Mouse (Mus musculus) liver, embryonic 14.5 days (tissue): Measurements from ENCODE around the gene Aurka. TPM values are rescaled to one million over a fixed set of nuclear protein-coding genes. Genes with fewer than 3 reads are reported as not detected.
A peak's percentile ranks its signal among the peaks of the same experiment; 100 is the strongest.

Source experiments
- ATAC-seq: fragments of 200-750 bp; cut with Nextera tagmentation; 2 replicates; pipeline ENCODE4 v1.8.0; 2017; ENCODE audit warnings: moderate number of reproducible peaks, mild to moderate bottlenecking, moderate library complexity; ENCODE audit not compliant: insufficient read depth
- DNase-seq, 3 experiments: peaks; one replicate each; pipeline ENCODE4 v3.0.0-alpha.2; 2012 to 2013; ENCODE audit warnings: low read depth in 3 of 3, low spot score in 3 of 3
- H3K27ac ChIP-seq: fragments of 300-500 bp; sonication (generic); 2 replicates; pipeline ENCODE4 v1.5.1; 2014; ENCODE audit warnings: moderate library complexity, mild to moderate bottlenecking, control low read depth, inconsistent platforms
- H3K27me3 ChIP-seq: fragments of 300-500 bp; sonication (generic); 2 replicates; pipeline ENCODE4 v1.6.1; 2014; ENCODE audit warnings: mild to moderate bottlenecking, low read length, moderate library complexity; ENCODE audit not compliant: control insufficient read depth, insufficient read depth
- H3K36me3 ChIP-seq: fragments of 300-500 bp; sonication (generic); replicated peaks from 2 replicates; pipeline ENCODE4 v1.6.1; 2014; ENCODE audit warnings: low read depth; ENCODE audit not compliant: control insufficient read depth, insufficient read depth
- H3K4me1 ChIP-seq, 2 experiments: fragments of 200-500 bp in 1 of 2; fragments of 300-500 bp in 1 of 2; sonication (generic) in 1 of 2; replicated peaks; 2 replicates each; pipeline ENCODE4 v1.6.1; 2012 to 2014; ENCODE audit warnings: antibody characterized with exemption in 1 of 2, inconsistent platforms in 1 of 2, low read length in 1 of 2; ENCODE audit not compliant: control insufficient read depth in 2 of 2, insufficient read depth in 2 of 2
- H3K4me2 ChIP-seq: fragments of 300-500 bp; sonication (generic); 2 replicates; pipeline ENCODE4 v1.6.1; 2014; ENCODE audit warnings: low read depth, mild to moderate bottlenecking, control low read depth, moderate library complexity
- H3K4me3 ChIP-seq, 2 experiments: fragments of 200-500 bp in 1 of 2; fragments of 300-500 bp in 1 of 2; sonication (generic) in 1 of 2; 2 replicates each; pipeline ENCODE4 v1.5.1; 2012 to 2014; ENCODE audit warnings: low read depth in 2 of 2, low read length in 2 of 2, mild to moderate bottlenecking in 2 of 2, control low read depth in 1 of 2, inconsistent platforms in 1 of 2, moderate library complexity in 1 of 2; ENCODE audit not compliant: insufficient read depth in 1 of 2
- H3K9ac ChIP-seq: fragments of 300-500 bp; sonication (generic); replicated peaks from 2 replicates; pipeline ENCODE4 v1.6.1; 2014; ENCODE audit warnings: mild to moderate bottlenecking, control low read depth, moderate library complexity
- H3K9me3 ChIP-seq: fragments of 300-500 bp; sonication (generic); 2 replicates; pipeline ENCODE4 v1.6.1; 2016; ENCODE audit warnings: low read length, mixed read lengths; ENCODE audit not compliant: control insufficient read depth
- CTCF ChIP-seq: IDR thresholded peaks from 2 replicates; pipeline ENCODE4 v1.5.1; 2016; ENCODE audit warnings: antibody characterized with exemption, low read depth, control low read depth
- EP300 ChIP-seq: IDR thresholded peaks from 2 replicates; pipeline ENCODE4 v1.6.1; 2016; ENCODE audit warnings: antibody characterized with exemption, low read depth
- WGBS: fragments of 180-500 bp; shearing (Covaris S2); extraction: QIAGEN DNeasy Blood & Tissue Kit; methylation state at CpG from one replicate; pipeline ENCODE4 v1.1.7; 2014; ENCODE audit not compliant: insufficient replicate concordance; 5-methylcytosine and 5-hydroxymethylcytosine counted together
- polyA plus RNA-seq, 2 experiments: library from polyadenylated mRNA; depleted of rRNA in 1 of 2; stranded (reverse) in 1 of 2; unstranded in 1 of 2; fragments of >200 nt; fragmentation: Nextera tagmentation in 1 of 2; extraction: Ambion mirVana in 1 of 2; gene quantifications; 2 replicates each; pipeline versions ENCODE4 v1.2.1 to v1.2.3; 2012 to 2014

Aurka gene
- polyA plus RNA-seq, 2 experiments, result 64.4 to 131 TPM

- no peak for ATAC-seq
- H3K9ac ChIP-seq, result no peak overlapping the region; the same call in 1 of the 2 replicates
These were observed 25.7 kb downstream of the Aurka start for GRCm38 (mm10) chr2:172344669-172345068.

GRCm38 (mm10) chr2:172343751-172344150 lies 26.6 kb downstream of the Aurka start:
- DNase-seq (no peak), ATAC-seq (no peak)
- Histone ChIP-seq H3K4me3 (no peak overlapping the region), H3K36me3 (peaks cover 13% of the 10 kb centered on the region), H3K9me3 (no peaks in the 10 kb centered on the region), H3K4me1 (peaks cover 9 to 25% of the 10 kb centered on the region in 2 experiments), H3K9ac (no peak overlapping the region), H3K4me2 (no peak overlapping the region), H3K27me3 (no peaks in the 10 kb centered on the region), H3K27ac (no peak overlapping the region)
- 86% methylated on average over 7 of the region's 7 CpGs for WGBS
- TF ChIP-seq CTCF (no peak), EP300 (no peak)

More at GRCm38 (mm10) chr2:172344669-172345068, 25.7 kb downstream of the Aurka start:
- TF ChIP-seq CTCF (no peak), EP300 (no peak)
- DNase-seq, result no peak
- WGBS, result 35% methylated on average over 5 of the region's 5 CpGs
- no peaks in the 10 kb centered on the region for H3K9me3 ChIP-seq
- peak overlapping the region in 1 of 2 experiments; percentile 22; a peak in 1 of 4 replicates for H3K4me3 ChIP-seq
- H3K27me3 ChIP-seq, result no peaks in the 10 kb centered on the region
- peak overlapping the region; percentile 48 for H3K4me2 ChIP-seq
- H3K4me1 ChIP-seq, result peaks cover 19 to 34% of the 10 kb centered on the region in 2 experiments
- peak overlapping the region; percentile 27 for H3K27ac ChIP-seq
- peaks cover 22% of the 10 kb centered on the region for H3K36me3 ChIP-seq

- Histone ChIP-seq H3K9me3 (no peaks in the 10 kb centered on the region), H3K9ac (no peak overlapping the region), H3K27ac (no peak overlapping the region), H3K36me3 (peaks cover 3% of the 10 kb centered on the region), H3K4me2 (no peak overlapping the region), H3K4me1 (peaks cover 6 to 8% of the 10 kb centered on the region in 2 experiments; a peak in 3 of 4 replicates), H3K27me3 (no peaks in the 10 kb centered on the region), H3K4me3 (no peak overlapping the region)
- ATAC-seq (no peak), DNase-seq (no peak)
- WGBS, result 48% methylated on average over 5 of the region's 5 CpGs
- no peak for TF ChIP-seq EP300
- TF ChIP-seq CTCF, result no peak
These were observed 28.7 kb downstream of the Aurka start for GRCm38 (mm10) chr2:172341606-172342005.

GRCm38 (mm10) chr2:172340936-172341335 lies 29.4 kb downstream of the Aurka start:
- Histone ChIP-seq H3K4me3 (no peak overlapping the region), H3K27ac (no peak overlapping the region), H3K36me3 (no peaks in the 10 kb centered on the region), H3K27me3 (no peaks in the 10 kb centered on the region), H3K4me1 (peaks cover 6 to 7% of the 10 kb centered on the region in 2 experiments; a peak in 3 of 4 replicates), H3K9me3 (no peaks in the 10 kb centered on the region), H3K4me2 (no peak overlapping the region), H3K9ac (no peak overlapping the region)
- ATAC-seq (no peak), DNase-seq (no peak)
- TF ChIP-seq EP300, result no peak
- TF ChIP-seq CTCF, result no peak
- 41% methylated on average over 3 of the region's 3 CpGs for WGBS

DNA sequence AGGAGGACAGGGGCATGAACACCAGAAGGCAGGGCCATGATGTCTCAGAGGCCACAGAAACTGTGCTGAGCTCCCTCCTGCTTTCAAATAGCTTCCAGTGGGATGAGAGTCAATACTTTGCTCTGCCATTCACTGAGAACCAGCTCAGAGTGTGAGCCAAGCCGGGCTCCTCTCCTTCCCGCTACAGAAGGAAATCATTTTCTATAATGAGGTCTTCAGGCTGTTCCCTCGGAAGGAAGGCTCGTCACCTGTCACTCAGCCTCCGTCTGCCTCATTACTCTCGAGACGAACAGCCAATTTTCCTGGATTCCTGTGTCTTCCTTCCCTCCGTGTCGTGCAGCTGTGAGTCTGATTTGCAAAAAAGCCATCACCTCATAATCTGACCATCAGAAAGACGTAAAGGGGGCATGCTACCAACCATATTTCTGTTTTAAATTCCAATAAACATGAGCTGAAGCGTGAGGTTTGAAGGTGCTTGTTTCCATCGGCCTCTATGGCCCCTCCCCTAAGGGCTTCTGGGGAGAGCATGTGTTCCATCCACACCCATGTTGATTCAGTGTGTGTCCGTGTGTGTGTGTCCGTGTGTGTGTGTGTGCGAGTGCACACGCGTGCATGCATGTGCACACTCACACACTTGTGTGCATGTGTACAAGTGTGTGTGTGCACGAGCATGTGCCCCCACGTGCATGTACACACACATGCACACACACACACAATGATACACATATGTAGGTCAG lies 32.0 kb downstream of the Aurka start:
- Histone ChIP-seq H3K4me2 (no peak overlapping the region), H3K4me1 (no peaks in the 10 kb centered on the region), H3K36me3 (no peaks in the 10 kb centered on the region), H3K9me3 (no peaks in the 10 kb centered on the region), H3K4me3 (no peak overlapping the region), H3K9ac (no peak overlapping the region), H3K27me3 (no peaks in the 10 kb centered on the region), H3K27ac (no peak overlapping the region)
- DNase-seq (no peak), ATAC-seq (no peak)
- TF ChIP-seq EP300 (no peak), CTCF (no peak)
- 75% methylated on average over 19 of the region's 19 CpGs for WGBS
